Mouse (Mus musculus) thymus, postnatal 25 days (tissue): ENCODE measurements around the gene Apbb1ip.
A peak's percentile ranks its signal among the peaks of the same experiment; 100 is the strongest.

Experiments used
- DNase-seq: peaks from one replicate; pipeline ENCODE4 v3.0.0; 2022

The Apbb1ip gene

DNA sequence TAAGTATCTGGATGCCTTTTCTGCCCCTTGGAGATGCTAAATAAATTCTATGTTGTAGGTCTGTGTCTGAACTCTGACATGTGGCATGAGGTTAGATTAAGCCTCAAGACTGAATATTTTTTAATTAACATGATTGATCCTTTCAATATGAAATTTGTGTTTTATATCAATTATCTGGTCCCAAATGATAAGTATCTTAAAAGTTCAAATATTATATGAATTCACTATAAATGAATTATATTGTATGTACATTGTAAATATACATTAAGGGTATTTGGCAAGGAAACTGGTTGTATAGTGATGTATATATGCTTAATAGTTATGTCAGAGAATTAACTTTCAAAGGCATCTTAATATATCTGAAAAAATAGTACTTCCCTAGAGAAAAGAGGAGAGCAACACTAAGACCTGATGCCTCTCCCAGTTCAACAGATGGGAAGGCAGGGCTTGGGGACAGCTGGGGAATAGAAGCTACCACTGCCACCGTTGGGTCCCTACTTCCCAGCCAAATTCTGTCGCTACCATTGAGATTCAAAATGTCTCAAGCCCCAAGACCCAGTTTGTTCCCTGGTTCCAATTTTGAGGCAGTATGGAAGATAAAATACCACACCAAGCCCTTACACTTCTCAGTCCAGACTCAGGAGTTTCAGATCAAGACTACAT lies 2.8 kb downstream of the Apbb1ip start:
- DNase-seq = peak; percentile 29

DNA sequence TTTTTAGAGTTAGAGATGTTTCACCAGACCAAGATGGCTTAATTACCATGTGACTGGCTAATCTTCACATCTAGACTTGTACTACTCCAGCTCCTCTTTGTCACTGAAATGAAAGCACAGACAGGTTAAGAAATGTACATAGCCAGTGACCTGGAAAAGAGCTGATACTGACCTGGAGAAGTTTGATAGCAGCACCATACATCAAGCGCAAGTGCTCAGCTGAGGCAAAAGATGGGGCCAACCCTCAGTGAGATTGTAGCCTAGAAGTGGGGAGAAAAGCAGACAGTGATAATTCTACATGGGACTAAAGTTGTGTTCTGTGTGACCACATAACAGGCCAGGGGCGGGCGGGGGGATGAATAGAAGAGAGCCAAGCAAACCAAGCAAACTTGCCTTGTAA lies 3.9 kb downstream of the Apbb1ip start:
- no peak for DNase-seq

DNA sequence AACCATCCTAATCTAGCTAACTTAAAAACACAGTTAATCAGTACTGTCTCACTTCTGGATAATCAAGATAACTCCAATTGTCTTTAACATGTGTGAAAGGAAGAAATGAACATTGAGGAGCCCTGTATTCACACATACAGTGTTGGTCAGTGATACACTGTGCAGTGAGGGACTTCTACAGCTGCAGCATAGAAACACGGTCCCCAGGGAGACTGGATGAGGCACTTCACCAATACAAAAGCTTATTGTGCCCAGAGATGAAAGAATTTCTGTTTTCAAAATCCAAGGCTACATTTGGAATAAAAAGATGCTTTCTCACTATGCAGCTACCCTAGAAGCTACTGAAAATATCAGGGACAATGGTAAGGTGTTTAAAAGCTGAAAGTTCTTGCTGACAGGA lies 7.0 kb downstream of the Apbb1ip start:
- no peak for DNase-seq

DNA sequence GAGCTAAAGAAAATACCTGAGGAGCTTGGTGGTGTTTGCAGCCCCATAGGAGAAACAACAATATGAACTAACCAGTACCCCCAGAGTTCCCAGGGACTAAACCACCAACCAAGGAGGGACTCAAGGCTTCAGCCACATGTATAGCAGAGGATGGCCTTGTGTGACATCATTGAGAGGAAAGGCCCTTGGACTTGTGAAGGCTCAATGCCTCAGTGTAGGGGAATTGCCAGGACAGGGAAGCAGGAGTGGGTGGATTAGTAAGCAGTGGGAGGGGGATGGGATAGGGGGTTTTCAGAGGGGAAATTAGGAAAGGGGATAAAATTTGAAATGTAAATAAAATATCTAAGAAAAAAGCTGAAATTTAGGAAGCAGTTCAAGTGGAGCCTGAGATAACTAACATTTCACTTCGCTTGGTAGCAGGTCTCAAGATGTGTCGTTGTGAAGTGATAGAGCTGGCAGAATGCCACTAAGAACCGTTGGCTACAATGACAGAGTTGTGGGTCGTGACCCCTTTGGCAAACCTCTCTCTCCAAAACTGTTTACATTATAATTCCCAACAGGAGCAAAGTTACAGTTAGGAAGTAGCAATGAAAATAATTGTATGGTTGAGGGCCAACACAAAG lies 7.6 kb downstream of the Apbb1ip start:
- no peak for DNase-seq

DNA sequence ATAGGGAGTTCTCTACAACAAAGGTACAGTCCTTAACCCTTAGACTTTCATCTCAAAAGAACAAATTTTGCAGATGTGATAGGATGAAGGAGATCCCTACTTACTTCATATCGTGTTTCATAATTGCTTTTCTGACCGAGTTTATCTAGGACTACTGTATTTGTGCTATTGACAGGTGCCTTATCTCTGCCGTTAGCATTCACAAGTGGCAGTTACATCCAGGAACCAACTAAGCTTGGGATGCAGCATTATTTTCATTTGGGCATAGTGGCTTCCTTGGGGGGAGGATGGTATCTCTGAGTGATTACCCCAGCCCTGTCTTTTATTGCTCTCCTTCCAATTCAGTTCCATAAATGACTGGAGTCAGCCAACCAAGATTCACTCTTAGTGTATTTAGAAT lies 8.2 kb downstream of the Apbb1ip start:
- no peak for DNase-seq

DNA sequence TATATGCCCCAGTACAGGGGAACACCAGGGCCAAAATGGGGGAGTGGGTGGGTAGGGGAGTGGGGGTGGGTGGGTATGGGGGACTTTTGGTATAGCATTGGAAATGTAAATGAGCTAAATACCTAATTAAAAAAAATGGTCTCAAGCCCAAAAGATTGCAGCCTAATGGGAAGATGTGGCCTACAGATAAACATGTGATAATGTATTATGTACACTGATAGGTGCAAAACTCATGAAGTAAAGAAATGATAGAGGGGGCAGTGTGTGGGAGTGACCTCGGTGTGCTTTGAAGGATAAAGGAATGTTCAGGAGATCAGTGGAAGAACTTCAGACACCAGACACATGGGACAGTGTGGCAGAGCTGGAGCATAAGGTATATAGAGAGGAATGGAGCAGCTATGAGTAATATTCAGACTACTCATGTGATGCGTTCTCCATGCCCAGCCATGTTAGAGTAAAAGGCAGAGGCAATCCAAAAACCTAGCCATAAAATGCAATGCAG lies 9.3 kb downstream of the Apbb1ip start:
- no peak for DNase-seq

DNA sequence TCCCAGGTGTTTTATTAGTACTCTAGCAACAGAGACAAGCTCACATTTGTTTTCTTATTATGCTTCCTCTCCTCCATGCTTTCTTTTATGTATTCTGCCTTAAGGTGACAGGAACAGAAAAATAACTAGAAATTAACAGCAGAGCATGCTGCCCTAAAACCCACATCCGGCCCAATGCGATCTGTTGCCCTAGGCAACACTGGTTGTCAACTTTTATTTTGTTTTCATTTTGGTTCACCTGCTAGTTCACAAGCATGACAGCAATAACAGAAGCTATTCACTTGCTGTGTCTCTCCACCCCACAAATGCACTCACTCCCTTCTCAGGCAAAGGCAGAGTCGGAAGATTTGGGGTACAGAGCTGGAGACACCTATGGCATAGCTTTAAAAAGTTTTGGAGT lies 10.3 kb downstream of the Apbb1ip start:
- peak; percentile 81 for DNase-seq

DNA sequence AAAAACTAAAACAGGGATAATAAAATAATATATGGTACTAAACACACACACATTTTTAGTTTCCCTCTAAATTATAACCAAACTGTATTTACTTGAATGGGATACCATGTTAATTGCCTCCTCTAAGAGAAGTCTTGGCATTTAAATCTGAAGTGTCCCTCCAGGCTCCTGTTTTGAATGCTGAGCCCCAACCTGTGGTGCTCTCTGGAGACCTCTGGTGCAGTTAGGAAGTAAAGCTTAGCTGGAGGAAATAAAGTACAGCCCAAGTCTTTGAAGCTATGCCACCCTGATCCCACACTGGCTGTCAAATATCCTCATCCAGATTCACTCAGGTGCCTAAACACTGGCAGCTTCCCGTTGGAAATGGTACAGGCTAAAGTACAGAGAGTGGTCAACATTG lies 10.9 kb downstream of the Apbb1ip start:
- peak; percentile 43 for DNase-seq

DNA sequence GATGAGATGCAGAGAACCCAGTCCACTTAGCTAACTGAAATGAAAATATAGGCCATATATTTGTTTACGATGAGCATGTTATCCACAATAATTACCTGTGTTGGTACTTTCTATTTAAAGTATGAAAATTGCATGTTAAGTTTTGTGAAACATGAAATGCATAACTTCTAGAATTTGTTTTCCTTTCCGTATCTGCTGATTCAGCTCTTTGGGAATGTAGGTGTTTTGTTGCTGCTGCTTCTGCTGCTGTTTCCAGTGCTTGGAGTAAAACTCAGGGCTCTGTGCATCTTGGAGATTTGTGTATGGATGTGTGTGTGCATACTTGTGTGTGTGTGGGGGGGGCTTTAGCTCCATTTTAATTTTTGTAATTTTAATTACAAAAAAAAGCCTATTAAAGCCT lies 14.8 kb downstream of the Apbb1ip start:
- no peak for DNase-seq

DNA sequence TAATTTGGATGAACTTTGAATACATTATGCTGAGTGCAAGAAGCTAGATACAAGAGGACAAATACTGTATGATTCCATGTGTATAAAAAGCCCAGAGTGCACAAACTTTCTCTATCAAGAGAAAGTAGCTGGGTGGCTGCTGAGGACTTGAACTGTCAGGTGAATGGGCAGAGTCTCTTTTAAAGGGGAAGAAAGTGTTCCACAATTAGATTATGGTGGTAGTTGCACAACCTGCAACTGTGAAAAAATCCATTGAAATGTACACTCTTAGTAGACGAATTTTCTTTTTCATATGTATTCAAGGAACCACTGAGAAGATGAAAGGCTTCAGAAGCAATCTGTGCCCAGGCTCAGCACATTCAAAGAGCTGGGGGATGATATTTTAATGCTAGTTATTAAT lies 15.7 kb downstream of the Apbb1ip start:
- DNase-seq = no peak

DNA sequence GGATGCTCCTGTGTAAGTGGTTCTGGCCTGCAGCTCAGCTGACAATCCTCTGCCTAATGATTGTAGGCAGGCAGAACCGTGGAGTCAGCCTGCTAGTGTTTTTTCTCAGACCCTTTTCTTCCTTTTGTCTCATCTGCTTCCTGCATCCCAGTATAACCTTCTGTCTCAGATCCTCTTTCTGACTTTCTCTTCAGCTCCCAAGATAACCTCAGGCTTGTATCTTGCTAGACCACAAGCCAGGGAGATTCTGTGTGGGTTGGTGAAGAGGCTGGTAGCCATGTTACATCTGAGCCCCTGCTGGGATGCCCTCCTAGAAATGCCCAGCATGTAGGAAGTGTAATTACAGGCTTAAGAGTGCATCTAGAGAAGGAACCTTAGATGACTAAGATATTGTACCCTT lies 16.5 kb downstream of the Apbb1ip start:
- no peak for DNase-seq

DNA sequence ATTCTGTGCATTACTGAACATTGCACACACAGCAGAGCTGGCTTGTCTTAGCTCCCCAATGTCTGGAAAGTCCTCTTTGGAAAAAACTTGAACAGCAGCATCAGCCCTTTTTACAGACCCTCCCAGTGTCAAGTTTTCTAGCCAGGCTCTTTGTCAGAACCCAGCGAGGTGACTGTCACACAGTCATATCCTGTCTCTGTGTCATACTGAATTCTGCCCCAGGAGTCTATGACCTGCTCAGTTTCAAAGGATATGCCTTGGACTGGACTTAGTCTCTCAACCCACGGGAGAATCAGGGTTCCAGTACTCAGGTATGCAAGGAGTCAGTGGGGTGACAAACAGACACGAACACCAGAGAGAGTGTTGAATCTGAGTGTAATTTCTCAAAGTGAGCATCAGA lies 21.2 kb downstream of the Apbb1ip start:
- DNase-seq = no peak

DNA sequence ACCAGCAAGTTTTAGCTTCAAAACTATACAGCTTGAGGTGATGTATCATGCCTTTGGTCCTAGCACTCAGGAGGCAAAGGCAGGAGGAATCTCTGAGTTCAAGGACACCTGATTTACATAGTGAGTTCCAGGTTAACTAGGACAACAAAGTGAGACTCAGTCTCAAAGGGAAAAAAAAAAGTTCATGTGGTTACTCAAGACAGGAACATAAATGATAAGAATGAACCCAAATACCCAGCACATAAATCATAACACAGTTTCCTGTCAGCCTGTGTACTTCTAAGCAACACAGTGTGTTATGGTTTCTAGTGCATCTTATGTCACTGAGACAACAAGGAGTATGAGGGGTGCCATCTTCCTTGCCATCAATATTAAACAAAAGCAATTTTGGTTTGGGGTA lies 22.6 kb downstream of the Apbb1ip start:
- no peak for DNase-seq

DNA sequence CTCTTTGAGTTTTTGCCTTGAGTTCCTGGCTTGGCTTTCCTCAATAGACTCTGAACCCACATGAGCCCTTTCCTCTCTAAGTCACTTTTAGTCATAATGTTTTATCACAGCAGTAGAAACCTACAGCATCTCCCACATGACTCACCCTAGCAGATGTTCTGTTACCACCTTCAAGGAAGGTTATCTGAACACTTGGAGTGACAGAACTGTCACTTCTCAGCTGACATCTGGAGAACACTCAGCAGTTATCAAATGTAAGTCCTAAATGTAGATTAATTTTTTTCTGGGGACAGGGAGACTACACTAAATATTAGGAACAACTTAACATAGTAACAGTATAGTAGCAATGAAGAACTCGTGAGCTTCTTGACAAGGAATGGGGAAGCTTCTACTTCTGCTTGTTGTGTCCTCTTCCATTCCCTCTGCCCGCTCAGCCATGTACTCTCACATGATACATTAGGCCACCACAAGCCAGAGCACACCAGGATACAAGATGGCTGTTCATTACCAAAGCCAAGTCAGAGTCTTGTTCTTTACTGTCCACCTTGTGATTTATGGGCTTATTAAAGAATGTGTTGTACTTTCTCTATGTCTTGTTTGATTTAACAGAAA lies 25.6 kb downstream of the Apbb1ip start:
- no peak for DNase-seq

DNA sequence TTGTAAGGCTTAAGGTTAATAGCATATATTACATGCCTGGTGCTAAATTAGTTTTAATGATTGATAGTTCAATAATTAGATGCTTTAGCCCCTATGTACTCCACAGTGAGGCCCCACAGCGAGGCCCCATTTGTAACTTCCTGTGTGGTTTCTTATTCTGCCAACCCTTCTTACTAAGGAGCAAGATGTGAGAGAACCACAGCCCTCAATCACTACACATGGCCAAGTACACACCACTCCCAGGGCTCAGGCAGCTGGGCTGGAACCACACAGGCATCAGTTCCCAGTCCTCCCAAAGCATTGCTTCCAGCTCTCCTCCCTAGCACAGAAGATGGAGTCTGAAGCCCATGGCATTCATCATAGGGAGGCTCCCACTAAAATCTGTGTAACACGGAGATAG lies 31.7 kb downstream of the Apbb1ip start:
- DNase-seq = peak; percentile 66

DNA sequence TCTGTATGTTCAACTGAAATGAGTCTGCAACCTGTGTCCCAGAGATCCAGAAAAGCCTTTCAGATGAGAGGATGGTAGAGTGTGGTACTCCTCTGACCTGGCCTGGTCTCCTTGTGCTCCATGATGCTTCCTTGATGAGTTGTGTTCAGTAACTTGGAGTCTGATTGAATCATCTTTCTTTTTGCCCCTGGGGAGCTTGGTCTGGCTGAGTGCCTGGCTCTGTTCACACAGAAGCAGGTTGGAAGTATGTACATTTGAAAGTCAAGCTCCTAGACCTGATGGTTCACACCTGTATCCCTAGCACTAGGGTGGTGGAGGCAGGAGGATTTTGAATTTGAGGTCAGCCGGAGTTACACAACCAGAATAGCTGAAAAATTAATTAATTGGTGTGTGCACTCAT lies 32.7 kb downstream of the Apbb1ip start:
- peak; percentile 22 for DNase-seq

DNA sequence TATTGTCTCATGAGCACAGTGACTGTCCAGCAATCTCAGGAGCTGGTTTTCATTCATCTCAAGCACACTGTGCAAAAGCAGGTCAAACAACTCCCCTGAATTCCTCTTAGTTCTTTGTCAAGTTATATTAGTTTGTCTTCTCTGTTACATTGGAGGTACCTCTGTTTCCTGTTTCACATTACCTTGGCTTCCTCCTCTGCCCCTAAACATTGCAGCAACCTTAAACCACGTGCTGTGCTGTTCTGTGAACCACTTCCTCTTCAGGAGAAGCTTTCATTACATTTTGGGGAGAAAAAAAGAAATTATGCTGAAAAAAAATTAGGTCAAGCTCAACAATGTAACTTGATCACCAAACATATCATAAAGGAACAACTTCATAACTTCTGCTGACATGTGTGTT lies 33.4 kb downstream of the Apbb1ip start:
- peak; percentile 60 for DNase-seq

DNA sequence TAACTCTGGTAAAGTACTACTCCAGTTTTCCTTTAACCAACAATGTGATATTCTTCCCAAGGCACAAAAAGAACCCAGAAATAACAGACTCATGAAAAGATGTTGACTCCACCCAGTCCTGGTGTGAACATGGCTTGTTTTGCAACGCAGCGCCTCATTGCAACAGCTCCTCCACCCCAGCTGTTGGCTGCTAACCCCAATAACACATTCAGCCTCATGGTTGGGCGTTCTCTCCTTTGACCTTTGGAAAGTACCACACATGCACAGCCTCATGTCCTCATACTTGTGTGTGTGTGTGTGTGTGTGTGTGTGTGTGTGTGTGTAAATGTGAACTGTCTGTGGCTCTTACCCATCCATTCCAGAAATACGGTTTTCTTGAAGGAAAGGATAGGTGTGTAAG lies 37.0 kb downstream of the Apbb1ip start:
- DNase-seq = no peak

DNA sequence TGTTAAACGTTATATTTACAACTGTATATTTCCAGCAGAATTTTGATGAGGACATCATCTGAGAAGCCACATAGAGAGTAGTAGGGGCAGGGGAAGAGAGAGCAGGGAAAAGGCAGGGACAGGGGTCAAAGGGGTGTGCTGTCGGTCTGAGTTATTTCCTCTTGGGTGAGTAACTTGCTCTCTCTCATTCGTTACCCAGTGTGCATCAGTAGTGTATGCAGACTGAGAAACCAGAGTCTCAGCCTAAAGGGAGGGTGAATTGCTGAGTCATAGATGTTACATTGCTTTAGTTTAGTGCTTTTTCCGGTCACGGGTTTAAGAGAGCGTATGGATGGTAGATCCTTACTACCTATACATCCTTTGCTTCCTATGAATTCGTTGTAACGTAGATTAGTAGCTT lies 37.6 kb downstream of the Apbb1ip start:
- DNase-seq = no peak

DNA sequence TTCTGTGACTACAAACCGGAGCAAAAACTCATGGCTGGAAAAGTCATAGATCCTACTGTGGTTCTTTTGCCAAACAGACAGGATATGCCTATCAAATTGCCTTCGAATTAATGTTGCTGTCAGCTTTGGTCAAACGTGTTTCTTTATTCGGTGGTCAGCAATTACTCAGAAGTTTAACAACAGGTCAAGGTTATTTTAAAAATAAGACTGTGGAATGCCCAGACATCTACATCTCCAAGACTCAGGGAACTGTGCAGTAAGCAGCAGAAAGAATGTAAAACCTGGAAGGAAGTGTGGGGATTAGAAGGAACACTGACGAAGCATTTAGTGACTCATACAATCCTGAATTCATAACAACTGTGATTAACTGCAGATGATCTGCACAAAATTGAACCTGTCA lies 40.0 kb downstream of the Apbb1ip start:
- no peak for DNase-seq

DNA sequence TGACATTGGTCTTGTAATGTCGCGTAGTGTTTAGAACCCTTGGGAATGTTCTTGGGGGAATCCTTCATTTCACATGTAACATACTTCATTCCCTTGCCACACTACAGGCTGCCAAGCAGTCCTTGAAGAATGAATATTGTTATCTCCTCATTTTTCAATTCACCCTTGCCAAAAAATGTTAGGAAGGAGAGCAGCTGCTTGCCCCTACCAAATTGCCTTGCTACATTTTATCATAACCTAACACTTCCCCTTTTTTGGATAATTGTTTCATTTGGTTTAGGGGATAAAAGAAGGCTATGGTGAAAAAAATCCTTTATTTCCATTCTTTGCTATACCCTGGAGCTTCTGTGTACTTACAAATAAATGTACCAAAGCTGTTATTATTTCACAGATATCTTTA lies 41.8 kb downstream of the Apbb1ip start:
- no peak for DNase-seq

DNA sequence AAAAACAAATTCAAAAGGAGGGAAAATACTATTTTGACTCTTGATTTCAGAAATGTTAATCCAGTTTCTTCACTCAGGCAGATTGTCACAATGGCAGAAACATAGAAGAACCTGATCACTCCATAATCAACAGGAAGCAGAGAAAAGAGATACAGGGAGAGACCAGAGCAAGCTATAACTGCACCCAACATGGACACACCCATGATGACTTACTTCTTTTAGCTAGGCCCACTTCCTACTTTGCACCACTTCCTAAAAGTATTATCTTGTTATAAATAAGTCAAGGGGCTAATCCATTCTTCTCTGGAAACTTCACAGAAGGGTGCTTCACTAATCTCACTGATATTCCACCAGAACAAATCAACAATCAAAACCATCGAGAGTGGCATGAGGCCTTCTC lies 42.3 kb downstream of the Apbb1ip start:
- no peak for DNase-seq

DNA sequence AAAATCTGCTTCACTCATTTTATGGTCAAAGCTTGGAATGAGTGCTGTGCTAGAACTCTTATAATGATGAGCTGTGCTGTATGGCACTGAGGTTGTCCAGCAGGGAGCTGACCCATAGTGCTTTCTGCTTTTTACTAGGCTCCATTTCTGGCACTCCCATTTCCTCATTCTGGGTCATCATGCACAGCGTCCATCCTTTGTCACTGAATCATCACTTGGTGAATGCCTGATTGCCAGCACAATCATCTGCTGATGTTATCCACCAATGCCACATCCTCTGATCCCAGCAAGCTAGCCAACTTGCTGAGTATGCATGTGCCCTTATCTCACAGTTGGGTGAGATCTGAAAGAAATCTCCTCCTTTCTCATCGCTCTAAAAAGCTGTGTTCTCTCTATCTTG lies 48.4 kb downstream of the Apbb1ip start:
- DNase-seq = no peak

DNA sequence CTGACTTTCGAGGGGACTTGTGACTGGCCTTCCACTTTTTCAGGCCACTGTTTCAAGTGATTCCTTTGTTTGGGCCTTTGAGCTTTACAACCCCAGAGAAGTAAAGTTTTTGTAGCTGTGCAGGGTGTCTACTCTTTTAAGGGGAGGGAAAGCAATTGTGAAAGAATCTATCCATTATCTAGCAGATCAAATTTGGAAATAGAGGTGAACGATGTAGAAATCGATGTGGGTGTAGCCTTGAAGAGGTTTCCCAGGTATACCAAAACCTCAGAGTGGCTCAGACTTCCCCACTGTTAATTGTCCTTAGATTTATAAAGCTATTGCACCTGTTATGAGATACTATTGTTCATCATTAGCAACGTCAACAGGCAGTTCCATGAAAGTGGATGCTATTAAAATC lies 71.6 kb downstream of the Apbb1ip start:
- DNase-seq = no peak

DNA sequence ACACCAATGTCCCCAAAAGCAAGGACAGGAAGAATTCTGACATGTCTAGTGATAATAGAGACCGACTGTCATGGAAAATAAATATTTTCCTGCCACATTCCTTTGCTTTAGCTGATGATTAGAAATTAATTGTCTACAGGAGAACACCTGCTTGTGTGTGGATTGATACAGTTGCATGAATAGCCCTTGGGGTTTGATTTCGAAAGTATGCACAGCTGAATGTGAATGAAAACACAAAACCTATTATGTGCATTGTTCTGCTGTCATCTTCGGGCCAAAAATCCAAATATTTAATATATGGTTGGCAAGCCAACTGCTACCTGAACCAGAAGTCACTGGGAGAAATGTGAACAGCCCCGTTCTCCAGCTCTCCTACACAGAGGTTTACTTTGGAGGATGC lies 78.0 kb downstream of the Apbb1ip start:
- DNase-seq = no peak
